Mouse (Mus musculus) lung, postnatal 4 days (tissue): Measurements from ENCODE around the gene Uap1l1.

ENCODE experiments used
- DNase-seq, 2 experiments: peaks; one replicate each; pipeline ENCODE4 v3.0.0; 2021

Uap1l1 gene

GRCm38 (mm10) chr2:25310969-25311368 is 54.5 kb downstream of the Uap1l1 start:
- no peak for DNase-seq

GRCm38 (mm10) chr2:25310180-25310579 is 55.3 kb downstream of the Uap1l1 start:
- DNase-seq: no peak
